Mouse (Mus musculus) forebrain, embryonic 13.5 days (tissue): ENCODE measurements around the gene Coro1b. TPM values are rescaled to one million over a fixed set of nuclear protein-coding genes. Genes with fewer than 3 reads are reported as not detected.
A peak's percentile ranks its signal among the peaks of the same experiment; 100 is the strongest.
"Not testable (repeated sequence)": the region's sequence is repeated elsewhere in the genome, so short reads cannot be mapped to it uniquely, and the experiment has no call there.

Source experiments
- ATAC-seq: fragments of 200-750 bp; cut with Nextera tagmentation; 2 replicates; pipeline ENCODE4 v1.8.0; 2017
- H3K27ac ChIP-seq: fragments of 300-500 bp; sonication (generic); 2 replicates; pipeline ENCODE4 v1.5.1; 2015; ENCODE audit warnings: inconsistent platforms, mild to moderate bottlenecking, moderate library complexity
- H3K27me3 ChIP-seq: fragments of 300-500 bp; sonication (generic); 2 replicates; pipeline ENCODE4 v1.6.1; 2015; ENCODE audit warnings: mild to moderate bottlenecking, inconsistent platforms
- H3K36me3 ChIP-seq: fragments of 300-500 bp; sonication (generic); 2 replicates; pipeline ENCODE4 v1.6.1; 2015; ENCODE audit warnings: mild to moderate bottlenecking, inconsistent platforms; ENCODE audit not compliant: poor library complexity, severe bottlenecking
- H3K4me1 ChIP-seq: fragments of 300-500 bp; sonication (generic); 2 replicates; pipeline ENCODE4 v1.6.1; 2015; ENCODE audit warnings: inconsistent platforms
- H3K4me2 ChIP-seq: fragments of 300-500 bp; sonication (generic); 2 replicates; pipeline ENCODE4 v1.6.1; 2015; ENCODE audit warnings: inconsistent platforms, mild to moderate bottlenecking, moderate library complexity
- H3K4me3 ChIP-seq: fragments of 300-500 bp; sonication (generic); 2 replicates; pipeline ENCODE4 v1.5.1; 2015; ENCODE audit warnings: mild to moderate bottlenecking, inconsistent platforms
- H3K9ac ChIP-seq: fragments of 300-500 bp; sonication (generic); 2 replicates; pipeline ENCODE4 v1.6.1; 2015; ENCODE audit warnings: mild to moderate bottlenecking, inconsistent platforms
- H3K9me3 ChIP-seq: fragments of 300-500 bp; sonication (generic); replicated peaks from 2 replicates; pipeline ENCODE4 v1.6.1; 2016; ENCODE audit warnings: inconsistent platforms
- WGBS: fragments of 180-500 bp; shearing (Covaris S2); methylation state at CpG from one replicate; pipeline ENCODE4 v1.1.7; 2015; 5-methylcytosine and 5-hydroxymethylcytosine counted together
- polyA plus RNA-seq: library from polyadenylated mRNA; unstranded; fragments of >200 nt; fragmentation: Nextera tagmentation; extraction: Ambion mirVana; gene quantifications from 2 replicates; pipeline ENCODE4 v1.2.1, GENCODE M21; 2015

The Coro1b gene
- polyA plus RNA-seq, 1 experiment from 2014 or later, result 126 TPM

- WGBS, result 4% methylated on average over 38 of the region's 38 CpGs
- H3K4me3 ChIP-seq, result peak overlapping the region; percentile 48
- H3K27ac ChIP-seq, result peak overlapping the region; percentile 83
- H3K27me3 ChIP-seq, result no peaks in the 10 kb centered on the region
- H3K4me2 ChIP-seq, result peak overlapping the region; percentile 59
- no peaks in the 10 kb centered on the region for H3K9me3 ChIP-seq
- H3K4me1 ChIP-seq, result peaks cover 14% of the 10 kb centered on the region
- peak; percentile 85 for ATAC-seq
- peak overlapping the region; percentile 66 for H3K9ac ChIP-seq
- peaks cover 19% of the 10 kb centered on the region for H3K36me3 ChIP-seq
These were observed 27.2 kb upstream of the Coro1b start for GRCm38 (mm10) chr19:4121097-4121805.

DNA sequence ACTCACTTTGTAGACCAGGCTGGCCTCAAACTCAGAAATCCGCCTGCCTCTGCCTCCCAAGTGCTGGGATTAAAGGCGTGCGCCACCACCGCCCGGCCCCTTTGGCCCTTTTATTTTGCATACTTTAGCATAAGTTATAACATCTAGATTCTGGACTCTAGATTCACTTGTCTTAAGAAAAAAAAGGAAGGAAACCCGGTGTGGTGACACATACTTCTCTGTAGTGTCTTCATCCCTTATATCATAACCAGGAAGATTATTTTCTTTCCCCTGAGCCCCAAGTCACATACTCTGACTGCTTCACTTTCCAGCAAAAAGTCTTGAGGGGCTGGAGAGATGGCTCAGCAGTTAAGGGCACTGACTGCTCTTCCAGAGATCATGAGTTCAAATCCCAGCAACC is 26.5 kb upstream of the Coro1b start:
- H3K4me2 ChIP-seq, result peak overlapping the region; percentile 59; the same call in 1 of the 2 replicates
- not testable (repeated sequence) for H3K4me3 ChIP-seq, ATAC-seq, H3K27ac ChIP-seq, H3K9me3 ChIP-seq, H3K27me3 ChIP-seq, H3K9ac ChIP-seq
- H3K4me1 ChIP-seq, result peaks cover 20% of the 10 kb centered on the region
- 63% methylated on average over 6 of the region's 6 CpGs for WGBS
- peaks cover 13% of the 10 kb centered on the region for H3K36me3 ChIP-seq

- Histone ChIP-seq H3K4me3 (no peak overlapping the region), H3K4me2 (no peak overlapping the region), H3K27ac (no peak overlapping the region), H3K27me3 (no peaks in the 10 kb centered on the region), H3K4me1 (peaks cover 28% of the 10 kb centered on the region), H3K9me3 (no peaks in the 10 kb centered on the region), H3K36me3 (peaks cover 10% of the 10 kb centered on the region), H3K9ac (no peak overlapping the region)
- no peak for ATAC-seq
- WGBS, result 85% methylated on average over 7 of the region's 7 CpGs
These were observed 25.7 kb upstream of the Coro1b start for GRCm38 (mm10) chr19:4122411-4123370.

DNA sequence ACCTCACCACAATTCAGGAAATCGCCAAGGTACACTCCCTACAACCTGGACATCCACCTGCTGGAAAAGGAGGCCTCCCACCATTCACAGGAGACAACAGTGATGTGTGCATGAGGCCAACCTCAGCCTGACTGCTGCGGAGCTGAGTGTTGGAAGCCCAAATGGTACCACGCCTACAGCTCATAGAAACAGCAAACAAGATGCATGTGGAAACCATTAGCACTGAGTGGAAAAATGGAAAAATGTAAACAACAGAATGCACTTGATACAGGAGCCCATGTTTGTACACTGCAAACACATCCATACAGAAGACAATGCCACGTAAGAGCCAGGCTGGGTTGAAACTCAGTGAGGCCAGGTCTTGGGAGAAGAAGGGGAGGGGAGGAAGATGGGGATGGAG is 24.0 kb upstream of the Coro1b start:
- no peak for ATAC-seq
- 90% methylated on average over 4 of the region's 4 CpGs for WGBS

DNA sequence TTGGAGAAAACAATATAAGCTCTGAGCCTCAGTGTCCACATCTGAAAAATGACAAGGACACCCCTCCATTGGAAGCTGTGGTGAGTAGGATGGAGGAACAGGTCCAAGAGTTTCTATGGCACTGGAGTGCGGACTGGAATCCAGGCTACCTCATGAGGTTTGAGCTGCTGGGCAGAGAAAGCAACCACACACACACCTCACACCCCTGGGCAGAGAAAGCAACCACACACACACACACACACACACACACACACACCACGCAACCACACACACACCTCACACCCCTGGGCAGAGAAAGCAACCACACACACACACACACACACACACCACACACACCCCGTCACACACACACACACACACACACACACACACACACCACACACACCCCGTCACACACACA is 23.2 kb upstream of the Coro1b start:
- Histone ChIP-seq H3K36me3 (peaks cover 30% of the 10 kb centered on the region), H3K4me3 (peak overlapping the region; percentile 72), H3K4me2 (peak overlapping the region; percentile 77), H3K9ac (peak overlapping the region; percentile 35), H3K4me1 (peaks cover 26% of the 10 kb centered on the region)
- not testable (repeated sequence) for H3K9me3 ChIP-seq, H3K27ac ChIP-seq, H3K27me3 ChIP-seq
- WGBS, result 33% methylated on average over 1 of the region's 4 CpGs
- peak; percentile 20; the same call in 1 of the 2 replicates for ATAC-seq

More for the DNA sequence above, 24.0 kb upstream of the Coro1b start:
- no peaks in the 10 kb centered on the region for H3K27me3 ChIP-seq
- no peaks in the 10 kb centered on the region for H3K9me3 ChIP-seq
- peaks cover 29% of the 10 kb centered on the region for H3K4me1 ChIP-seq
- no peak overlapping the region for H3K4me3 ChIP-seq
- H3K4me2 ChIP-seq, result no peak overlapping the region
- H3K36me3 ChIP-seq, result peaks cover 22% of the 10 kb centered on the region
- H3K9ac ChIP-seq, result no peak overlapping the region
- H3K27ac ChIP-seq, result no peak overlapping the region

- Histone ChIP-seq H3K36me3 (peaks cover 36% of the 10 kb centered on the region), H3K9me3 (no peaks in the 10 kb centered on the region), H3K9ac (peak within 1 kb of the TSS; percentile 87), H3K4me1 (peaks cover 18% of the 10 kb centered on the region), H3K27me3 (no peaks in the 10 kb centered on the region), H3K27ac (0 out of 2 replicates have a peak within 1 kb of the TSS, but pooled peaks have one; percentile 35), H3K4me2 (peak within 1 kb of the TSS; percentile 77), H3K4me3 (peak within 1 kb of the TSS; percentile 72)
- peak; percentile 94 for ATAC-seq
- WGBS, result under 1% methylated on average over 57 of the region's 64 CpGs
These were observed 22.4 kb upstream of the Coro1b start, which contains the start of gene Aip for GRCm38 (mm10) chr19:4125741-4126696. TSS of gene Aip (minus strand) at chr19:4125858.

GRCm38 (mm10) chr19:4126759-4127495 is 21.5 kb upstream of the Coro1b start:
- 77% methylated on average over 7 of the region's 7 CpGs for WGBS

DNA sequence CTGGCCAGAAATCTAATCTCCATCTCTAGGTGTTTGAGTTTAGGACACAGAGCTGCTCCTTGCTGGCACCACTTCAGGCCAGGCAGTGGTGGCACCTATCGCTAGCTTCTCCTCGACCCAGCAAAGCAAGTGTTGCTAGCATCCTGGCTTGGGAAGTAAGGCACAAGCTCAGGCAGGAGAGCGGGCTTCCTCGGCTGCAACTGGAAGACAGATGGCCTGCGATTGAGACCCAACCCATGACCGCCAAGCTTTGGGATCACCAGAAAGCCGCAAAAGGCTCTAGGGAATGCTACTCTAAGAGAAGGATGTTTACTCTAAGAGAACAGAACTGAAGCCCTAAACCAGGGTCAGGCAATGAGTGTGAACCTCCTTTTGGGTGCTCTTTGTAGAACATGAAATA is 19.0 kb upstream of the Coro1b start:
- ATAC-seq, result no peak
- 95% methylated on average over 7 of the region's 7 CpGs for WGBS
- no peak overlapping the region for H3K27ac ChIP-seq
- H3K4me2 ChIP-seq, result no peak overlapping the region
- H3K9ac ChIP-seq, result no peak overlapping the region
- peaks cover 63% of the 10 kb centered on the region for H3K36me3 ChIP-seq
- H3K9me3 ChIP-seq, result no peaks in the 10 kb centered on the region
- no peaks in the 10 kb centered on the region for H3K27me3 ChIP-seq
- peaks cover 18% of the 10 kb centered on the region for H3K4me1 ChIP-seq
- no peak overlapping the region for H3K4me3 ChIP-seq

More at GRCm38 (mm10) chr19:4126759-4127495, 21.5 kb upstream of the Coro1b start:
- Histone ChIP-seq H3K27ac (no peak overlapping the region), H3K4me2 (peak overlapping the region; percentile 77), H3K4me1 (peaks cover 18% of the 10 kb centered on the region), H3K36me3 (peaks cover 45% of the 10 kb centered on the region), H3K9me3 (no peaks in the 10 kb centered on the region), H3K27me3 (no peaks in the 10 kb centered on the region), H3K9ac (peak overlapping the region; percentile 87), H3K4me3 (peak overlapping the region; percentile 72)
- ATAC-seq, result no peak

DNA sequence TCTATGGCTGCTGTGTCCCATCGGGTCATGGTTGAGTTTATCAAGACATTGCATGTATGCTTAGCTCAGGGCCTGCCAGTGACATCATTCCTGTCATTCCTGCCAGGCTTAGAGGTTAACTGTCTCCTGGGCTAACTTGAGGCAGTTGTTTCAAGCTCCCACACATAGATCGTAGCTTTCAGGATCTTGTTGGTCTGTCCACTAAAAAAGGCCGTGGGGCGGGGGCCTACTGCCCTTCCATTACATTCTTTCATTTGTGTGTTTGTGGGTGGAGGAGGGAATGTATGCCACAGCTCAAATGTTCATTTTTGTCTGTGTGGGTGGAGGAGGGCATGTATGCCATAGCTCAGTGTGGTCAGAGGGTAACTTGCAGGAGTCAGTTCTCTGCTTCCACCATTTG is 18.3 kb upstream of the Coro1b start:
- no peak for ATAC-seq
- Histone ChIP-seq H3K4me1 (peaks cover 16% of the 10 kb centered on the region), H3K4me3 (no peak overlapping the region), H3K27me3 (no peaks in the 10 kb centered on the region), H3K36me3 (peaks cover 63% of the 10 kb centered on the region), H3K4me2 (no peak overlapping the region), H3K27ac (no peak overlapping the region), H3K9ac (no peak overlapping the region), H3K9me3 (no peaks in the 10 kb centered on the region)
- WGBS, result 90% methylated on average over 4 of the region's 4 CpGs

GRCm38 (mm10) chr19:4131075-4131474 is 17.3 kb upstream of the Coro1b start:
- no peaks in the 10 kb centered on the region for H3K27me3 ChIP-seq
- no peak overlapping the region for H3K27ac ChIP-seq
- 93% methylated on average over 5 of the region's 5 CpGs for WGBS
- no peak overlapping the region for H3K4me2 ChIP-seq
- H3K4me1 ChIP-seq, result peaks cover 15% of the 10 kb centered on the region
- ATAC-seq, result no peak
- H3K9me3 ChIP-seq, result no peaks in the 10 kb centered on the region
- H3K9ac ChIP-seq, result no peak overlapping the region
- no peak overlapping the region for H3K4me3 ChIP-seq
- H3K36me3 ChIP-seq, result peaks cover 63% of the 10 kb centered on the region

GRCm38 (mm10) chr19:4131768-4132167 is 16.7 kb upstream of the Coro1b start:
- Histone ChIP-seq H3K27ac (no peak overlapping the region), H3K27me3 (no peaks in the 10 kb centered on the region), H3K4me2 (no peak overlapping the region), H3K9ac (no peak overlapping the region), H3K4me1 (peaks cover 10% of the 10 kb centered on the region), H3K9me3 (no peaks in the 10 kb centered on the region), H3K4me3 (no peak overlapping the region), H3K36me3 (peaks cover 63% of the 10 kb centered on the region)
- ATAC-seq, result no peak
- 90% methylated on average over 2 of the region's 2 CpGs for WGBS
